Mouse (Mus musculus): ENCODE measurements around the gene Arhgdib. TPM values are rescaled to one million over a fixed set of nuclear protein-coding genes. Genes with fewer than 3 reads are reported as not detected.

Gene Arhgdib
- polyA plus RNA-seq, 1 experiment from 2014 or later, result 12.7 TPM

DNA sequence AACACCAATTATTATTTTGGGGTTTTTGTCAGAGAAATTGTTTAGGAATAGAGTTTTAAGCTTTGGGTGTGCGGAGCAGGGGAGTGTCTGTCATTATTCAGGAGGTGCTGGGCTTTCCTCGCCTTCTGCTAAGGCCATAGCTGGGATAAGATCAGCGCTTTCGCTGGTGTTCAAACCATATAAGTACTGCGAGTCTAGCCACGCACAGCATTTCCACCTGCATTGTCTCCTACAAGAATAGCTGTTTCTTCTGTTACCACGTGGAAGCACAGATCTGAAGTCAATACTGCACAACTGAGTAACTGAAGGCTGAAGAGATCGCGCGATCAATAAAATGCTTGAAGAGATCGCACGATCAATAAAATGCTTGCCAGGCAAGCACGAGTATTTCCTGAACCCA, 10.5 kb downstream of the Arhgdib start:
- Histone ChIP-seq H3K4me3 (ENCODE audit: low read depth, low read length) (no peak overlapping the region), H3K36me3 (ENCODE audit: control insufficient read depth, insufficient read depth, low read length) (no peaks in the 10 kb centered on the region), H3K27me3 (ENCODE audit: control insufficient read depth, insufficient read depth, low read depth, low read length) (no peaks in the 10 kb centered on the region), H3K4me1 (ENCODE audit: control insufficient read depth, insufficient read depth, low read length) (peaks cover 5% of the 10 kb centered on the region; the same call in 1 of the 2 replicates), H3K27ac (ENCODE audit: low read length) (no peak overlapping the region), H3K9ac (ENCODE audit: low read depth, low read length) (no peak overlapping the region), H3K9me3 (replicated peaks; ENCODE audit: control insufficient read depth, low read length, poor library complexity, severe bottlenecking) (no peaks in the 10 kb centered on the region), H3K4me2 (ENCODE audit: low read length) (no peak overlapping the region)
- ATAC-seq, result no peak
- 85% methylated on average over 13 of the region's 13 CpGs for WGBS

DNA sequence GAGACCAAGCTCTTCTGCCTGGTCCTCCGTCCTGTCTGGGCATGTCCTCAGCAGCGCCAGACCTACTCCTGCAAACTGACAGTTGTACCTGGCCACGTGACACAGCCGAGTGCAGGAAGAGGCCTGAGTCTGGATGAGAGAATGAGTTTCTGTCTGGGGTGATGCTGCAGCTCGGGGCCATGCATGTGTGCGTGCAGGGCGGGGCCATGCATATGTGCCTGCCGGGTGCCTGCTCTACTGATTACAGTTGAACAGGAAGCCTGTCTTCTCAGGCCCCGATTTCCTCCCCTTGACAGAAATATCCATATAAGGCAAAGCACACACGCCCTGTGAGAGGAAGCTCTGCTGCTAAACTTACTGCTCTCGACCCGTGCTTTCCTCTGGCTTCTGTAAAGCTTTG, 11.0 kb downstream of the Arhgdib start:
- 67% methylated on average over 12 of the region's 12 CpGs for WGBS
- no peak for ATAC-seq

GRCm38 (mm10) chr6:136927626-136928025, 14.1 kb downstream of the Arhgdib start:
- H3K4me1 ChIP-seq (ENCODE audit: control insufficient read depth, insufficient read depth, low read length), result no peaks in the 10 kb centered on the region
- no peaks in the 10 kb centered on the region for H3K36me3 ChIP-seq (ENCODE audit: control insufficient read depth, insufficient read depth, low read length)
- no peak overlapping the region for H3K4me2 ChIP-seq (ENCODE audit: low read length)
- no peaks in the 10 kb centered on the region for H3K9me3 ChIP-seq (replicated peaks; ENCODE audit: control insufficient read depth, low read length, poor library complexity, severe bottlenecking)
- H3K9ac ChIP-seq (ENCODE audit: low read depth, low read length), result no peak overlapping the region
- no peak for ATAC-seq
- H3K4me3 ChIP-seq (ENCODE audit: low read depth, low read length), result no peak overlapping the region
- no peaks in the 10 kb centered on the region for H3K27me3 ChIP-seq (ENCODE audit: control insufficient read depth, insufficient read depth, low read depth, low read length)
- WGBS, result 96% methylated on average over 1 of the region's 1 CpGs
- H3K27ac ChIP-seq (ENCODE audit: low read length), result no peak overlapping the region

More for the DNA sequence above, 11.0 kb downstream of the Arhgdib start:
- no peak overlapping the region for H3K4me2 ChIP-seq (ENCODE audit: low read length)
- H3K36me3 ChIP-seq (ENCODE audit: control insufficient read depth, insufficient read depth, low read length), result no peaks in the 10 kb centered on the region
- H3K4me3 ChIP-seq (ENCODE audit: low read depth, low read length), result no peak overlapping the region
- peaks cover 5% of the 10 kb centered on the region; the same call in 1 of the 2 replicates for H3K4me1 ChIP-seq (ENCODE audit: control insufficient read depth, insufficient read depth, low read length)
- no peak overlapping the region for H3K9ac ChIP-seq (ENCODE audit: low read depth, low read length)
- peak overlapping the region; percentile 36; the same call in 1 of the 2 replicates for H3K27ac ChIP-seq (ENCODE audit: low read length)
- no peaks in the 10 kb centered on the region for H3K9me3 ChIP-seq (replicated peaks; ENCODE audit: control insufficient read depth, low read length, poor library complexity, severe bottlenecking)
- no peaks in the 10 kb centered on the region for H3K27me3 ChIP-seq (ENCODE audit: control insufficient read depth, insufficient read depth, low read depth, low read length)

DNA sequence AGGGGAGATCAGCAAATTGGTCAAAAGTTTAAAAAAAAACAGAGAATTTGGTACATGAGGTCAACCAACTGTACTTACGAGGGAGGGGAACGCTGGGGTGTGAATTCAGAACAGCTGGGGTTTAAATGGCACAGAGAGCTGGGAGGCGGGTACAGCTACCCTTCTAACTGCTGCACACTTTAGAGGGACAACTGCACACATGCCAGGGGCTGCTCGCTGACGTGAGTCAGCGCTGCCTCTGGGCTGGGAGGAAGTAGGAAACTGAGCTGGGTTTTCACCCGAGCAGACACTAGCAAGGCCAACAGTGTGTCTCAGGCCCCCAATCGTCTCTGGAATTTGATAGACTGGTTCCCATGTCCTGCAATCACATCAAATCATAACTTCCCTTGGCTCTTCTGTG, 16.6 kb downstream of the Arhgdib start:
- H3K9me3 ChIP-seq (replicated peaks; ENCODE audit: control insufficient read depth, low read length, poor library complexity, severe bottlenecking), result no peaks in the 10 kb centered on the region
- no peak for ATAC-seq
- H3K36me3 ChIP-seq (ENCODE audit: control insufficient read depth, insufficient read depth, low read length), result no peaks in the 10 kb centered on the region
- H3K4me2 ChIP-seq (ENCODE audit: low read length), result no peak overlapping the region
- no peak overlapping the region for H3K9ac ChIP-seq (ENCODE audit: low read depth, low read length)
- 79% methylated on average over 8 of the region's 8 CpGs for WGBS
- no peaks in the 10 kb centered on the region for H3K27me3 ChIP-seq (ENCODE audit: control insufficient read depth, insufficient read depth, low read depth, low read length)
- no peak overlapping the region for H3K27ac ChIP-seq (ENCODE audit: low read length)
- no peak overlapping the region for H3K4me3 ChIP-seq (ENCODE audit: low read depth, low read length)
- no peaks in the 10 kb centered on the region for H3K4me1 ChIP-seq (ENCODE audit: control insufficient read depth, insufficient read depth, low read length)

DNA sequence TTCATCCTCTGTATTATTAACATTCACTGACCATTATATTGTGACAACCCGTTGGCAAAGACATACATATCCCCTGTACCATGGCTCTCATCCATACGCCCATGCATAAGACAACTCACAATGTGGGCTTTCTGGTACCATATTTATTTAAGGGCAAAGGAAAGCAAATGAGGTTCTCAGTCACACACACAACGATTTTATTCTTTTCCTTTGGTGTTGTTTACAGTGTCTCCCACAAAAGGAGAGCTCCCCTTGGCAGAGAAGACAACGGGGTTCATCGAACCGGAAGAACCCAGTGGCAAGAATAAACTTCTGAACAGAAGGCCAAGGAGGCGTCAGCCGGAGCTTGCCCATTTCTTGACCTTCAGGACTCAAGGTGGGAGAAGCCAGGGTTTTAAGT, 18.2 kb downstream of the Arhgdib start, which contains the start of gene Pde6h:
Gene Pde6h (plus strand): TSS at position 301 of the 400 bp plus-strand sequence.
- 93% methylated on average over 8 of the region's 8 CpGs for WGBS
- H3K27me3 ChIP-seq (ENCODE audit: control insufficient read depth, insufficient read depth, low read depth, low read length), result no peaks in the 10 kb centered on the region
- no peak within 1 kb of the TSS for H3K4me2 ChIP-seq (ENCODE audit: low read length)
- no peaks in the 10 kb centered on the region for H3K9me3 ChIP-seq (replicated peaks; ENCODE audit: control insufficient read depth, low read length, poor library complexity, severe bottlenecking)
- ATAC-seq, result no peak
- H3K4me3 ChIP-seq (ENCODE audit: low read depth, low read length), result no peak within 1 kb of the TSS
- H3K4me1 ChIP-seq (ENCODE audit: control insufficient read depth, insufficient read depth, low read length), result no peaks in the 10 kb centered on the region
- no peak within 1 kb of the TSS for H3K27ac ChIP-seq (ENCODE audit: low read length)
- H3K36me3 ChIP-seq (ENCODE audit: control insufficient read depth, insufficient read depth, low read length), result no peaks in the 10 kb centered on the region
- no peak within 1 kb of the TSS for H3K9ac ChIP-seq (ENCODE audit: low read depth, low read length)

DNA sequence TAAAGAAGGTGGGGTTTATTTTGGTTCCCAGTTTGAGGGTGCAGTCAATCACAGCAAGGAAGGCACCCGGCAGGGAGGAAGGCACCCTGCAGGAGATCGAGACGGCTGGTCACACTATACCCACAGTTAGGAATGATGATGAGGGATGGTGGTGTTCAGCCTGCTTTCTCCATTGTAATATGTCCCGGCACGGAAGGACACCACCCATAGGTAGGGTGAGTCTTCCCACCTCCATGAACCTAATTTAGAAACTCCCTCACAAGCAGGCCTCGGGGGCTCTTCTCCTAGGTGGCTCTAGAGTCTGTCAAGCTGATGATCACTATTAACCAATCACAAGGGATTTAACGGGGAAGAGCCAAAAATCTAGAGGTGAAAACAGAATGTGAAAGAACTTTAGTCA, 18.8 kb downstream of the Arhgdib start:
- WGBS, result 87% methylated on average over 7 of the region's 7 CpGs
- Histone ChIP-seq H3K9me3 (replicated peaks; ENCODE audit: control insufficient read depth, low read length, poor library complexity, severe bottlenecking) (no peaks in the 10 kb centered on the region), H3K27ac (ENCODE audit: low read length) (no peak overlapping the region), H3K9ac (ENCODE audit: low read depth, low read length) (no peak overlapping the region), H3K27me3 (ENCODE audit: control insufficient read depth, insufficient read depth, low read depth, low read length) (no peaks in the 10 kb centered on the region), H3K4me2 (ENCODE audit: low read length) (no peak overlapping the region), H3K4me1 (ENCODE audit: control insufficient read depth, insufficient read depth, low read length) (no peaks in the 10 kb centered on the region), H3K36me3 (ENCODE audit: control insufficient read depth, insufficient read depth, low read length) (no peaks in the 10 kb centered on the region), H3K4me3 (ENCODE audit: low read depth, low read length) (no peak overlapping the region)
- ATAC-seq, result no peak

DNA sequence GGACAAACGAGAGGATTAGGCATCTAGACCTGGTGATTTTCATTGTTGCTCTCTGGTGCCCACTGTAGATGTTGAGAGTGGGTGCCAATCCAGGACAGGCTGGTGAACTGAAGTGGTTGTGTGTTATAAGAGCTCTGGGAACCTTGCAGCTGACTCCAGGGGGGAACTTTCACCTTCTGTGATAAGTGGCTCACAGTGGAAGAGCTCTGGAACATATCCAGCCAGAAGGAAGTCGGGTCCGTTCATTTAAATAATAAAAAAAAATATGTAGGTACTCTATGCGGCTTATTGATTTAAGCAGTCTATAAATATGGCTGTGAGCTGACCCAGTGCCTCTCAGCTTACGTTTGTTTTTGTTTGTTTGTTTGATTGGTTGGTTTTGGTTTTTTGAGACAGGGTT, 19.6 kb downstream of the Arhgdib start, which contains the start of gene Erp27:
Gene Erp27 (minus strand): TSS at position 101 of the 400 bp plus-strand sequence.
- 81% methylated on average over 5 of the region's 5 CpGs for WGBS
- Histone ChIP-seq H3K4me2 (ENCODE audit: low read length) (no peak within 1 kb of the TSS), H3K27ac (ENCODE audit: low read length) (no peak within 1 kb of the TSS), H3K4me1 (ENCODE audit: control insufficient read depth, insufficient read depth, low read length) (no peaks in the 10 kb centered on the region), H3K4me3 (ENCODE audit: low read depth, low read length) (no peak within 1 kb of the TSS), H3K36me3 (ENCODE audit: control insufficient read depth, insufficient read depth, low read length) (no peaks in the 10 kb centered on the region), H3K9ac (ENCODE audit: low read depth, low read length) (no peak within 1 kb of the TSS), H3K9me3 (replicated peaks; ENCODE audit: control insufficient read depth, low read length, poor library complexity, severe bottlenecking) (no peaks in the 10 kb centered on the region), H3K27me3 (ENCODE audit: control insufficient read depth, insufficient read depth, low read depth, low read length) (no peaks in the 10 kb centered on the region)
- ATAC-seq, result no peak

DNA sequence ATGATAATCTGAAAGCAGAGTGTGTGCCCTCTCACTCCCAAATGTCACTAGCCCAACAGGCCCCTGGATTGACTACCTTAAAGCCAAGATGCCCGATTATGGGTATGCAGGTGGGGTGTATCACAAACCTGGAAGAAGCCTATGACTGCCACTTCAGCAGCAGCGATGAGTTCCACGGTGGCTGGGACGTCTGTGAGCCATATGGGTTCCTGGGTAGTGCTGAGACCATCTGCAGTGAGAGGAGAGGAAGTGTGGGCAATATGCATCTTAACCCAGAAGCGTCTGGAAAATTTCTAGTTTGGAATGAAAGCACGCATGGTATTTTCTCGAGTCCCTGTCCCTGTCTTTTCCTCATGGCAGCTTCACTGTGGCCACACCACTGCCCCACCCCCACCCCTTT, 20.1 kb downstream of the Arhgdib start:
- no peak overlapping the region for H3K27ac ChIP-seq (ENCODE audit: low read length)
- no peaks in the 10 kb centered on the region for H3K9me3 ChIP-seq (replicated peaks; ENCODE audit: control insufficient read depth, low read length, poor library complexity, severe bottlenecking)
- no peaks in the 10 kb centered on the region for H3K36me3 ChIP-seq (ENCODE audit: control insufficient read depth, insufficient read depth, low read length)
- no peak overlapping the region for H3K4me3 ChIP-seq (ENCODE audit: low read depth, low read length)
- H3K9ac ChIP-seq (ENCODE audit: low read depth, low read length), result no peak overlapping the region
- ATAC-seq, result no peak
- no peak overlapping the region for H3K4me2 ChIP-seq (ENCODE audit: low read length)
- no peaks in the 10 kb centered on the region for H3K27me3 ChIP-seq (ENCODE audit: control insufficient read depth, insufficient read depth, low read depth, low read length)
- no peaks in the 10 kb centered on the region for H3K4me1 ChIP-seq (ENCODE audit: control insufficient read depth, insufficient read depth, low read length)
- WGBS, result 79% methylated on average over 7 of the region's 7 CpGs

GRCm38 (mm10) chr6:136920320-136921257, 21.1 kb downstream of the Arhgdib start:
- Histone ChIP-seq H3K4me2 (ENCODE audit: low read length) (no peak overlapping the region), H3K27me3 (ENCODE audit: control insufficient read depth, insufficient read depth, low read depth, low read length) (no peaks in the 10 kb centered on the region), H3K4me3 (ENCODE audit: low read depth, low read length) (no peak overlapping the region), H3K36me3 (ENCODE audit: control insufficient read depth, insufficient read depth, low read length) (no peaks in the 10 kb centered on the region), H3K27ac (ENCODE audit: low read length) (no peak overlapping the region), H3K9ac (ENCODE audit: low read depth, low read length) (no peak overlapping the region), H3K9me3 (replicated peaks; ENCODE audit: control insufficient read depth, low read length, poor library complexity, severe bottlenecking) (no peaks in the 10 kb centered on the region), H3K4me1 (ENCODE audit: control insufficient read depth, insufficient read depth, low read length) (no peaks in the 10 kb centered on the region)
- ATAC-seq, result no peak
- WGBS, result 45% methylated on average over 16 of the region's 16 CpGs
